Comparison of ENCODE assay signal across 8 mouse cellular contexts in the genomic region with DNA sequence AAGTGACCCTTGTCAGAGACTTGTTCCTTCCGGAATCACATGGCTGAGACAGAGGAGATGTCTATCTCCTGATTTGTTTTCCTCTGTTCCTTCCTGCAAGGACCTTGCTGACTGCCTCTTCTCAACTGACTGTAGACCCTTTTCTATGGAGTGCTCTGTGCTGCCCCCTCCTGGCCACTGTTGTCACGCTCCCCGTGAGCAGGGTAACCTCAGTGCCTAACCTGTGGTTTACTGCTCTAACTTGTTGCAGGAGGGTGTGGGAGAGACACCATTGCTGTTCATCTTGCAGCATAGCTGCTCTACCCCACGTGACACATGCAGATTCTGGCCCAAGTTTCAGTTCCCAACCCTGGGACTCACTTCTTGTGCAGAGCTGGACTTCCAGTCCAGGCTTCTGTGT. TPM values are rescaled to one million over a fixed set of nuclear protein-coding genes. Genes with fewer than 3 reads are reported as not detected.
DNase-seq lines count a peak whose midpoint lies in the region; ATAC-seq and TF ChIP-seq lines count a peak whose summit lies in the region.

No protein-coding gene starts in this region.

- no peak for TF ChIP-seq EP300 in stomach, postnatal 0 days (optimal IDR thresholded peaks at IDR 0.05)

- no peaks in the 10 kb centered on the region for H3K4me1 ChIP-seq in neural tube, embryonic 15.5 days
- H3K4me1 ChIP-seq in limb, embryonic 10.5 days: peaks cover 6% of the 10 kb centered on the region; the same call in 1 of the 2 replicates
- no peaks in the 10 kb centered on the region for H3K4me1 ChIP-seq in stomach, postnatal 0 days (replicated peaks; ENCODE audit: control insufficient read depth, insufficient read depth)

- TF ChIP-seq CTCF in stomach, postnatal 0 days (IDR thresholded peaks at IDR 0.05; ENCODE audit: low read depth): peak; percentile 90

- no peaks in the 10 kb centered on the region for H3K27me3 ChIP-seq in neural tube, embryonic 15.5 days (replicated peaks)
- no peaks in the 10 kb centered on the region for H3K27me3 ChIP-seq in limb, embryonic 10.5 days (ENCODE audit: low read depth, poor library complexity, severe bottlenecking)
- H3K27me3 ChIP-seq in myocyte (ENCODE audit: control insufficient read depth, insufficient read depth, insufficient read length): no peaks in the 10 kb centered on the region
- H3K27me3 ChIP-seq in stomach, postnatal 0 days (ENCODE audit: control insufficient read depth, insufficient read depth, low read length): no peaks in the 10 kb centered on the region

- 0 out of 2 replicates have a peak, but pooled peaks cover 2% of the 10 kb centered on the region for H3K36me3 ChIP-seq in neural tube, embryonic 15.5 days
- H3K36me3 ChIP-seq in limb, embryonic 10.5 days: no peaks in the 10 kb centered on the region
- no peaks in the 10 kb centered on the region for H3K36me3 ChIP-seq in myocyte (ENCODE audit: control insufficient read depth, insufficient read depth)
- H3K36me3 ChIP-seq in stomach, postnatal 0 days (ENCODE audit: control insufficient read depth, insufficient read depth, low read length): no peaks in the 10 kb centered on the region; the same call in 1 of the 2 replicates

- 19% methylated on average over 4 of the region's 4 CpGs for WGBS in neural tube, embryonic 15.5 days
- 15% methylated on average over 4 of the region's 4 CpGs for WGBS in limb, embryonic 10.5 days
- WGBS in stomach, postnatal 0 days: 23% methylated on average over 4 of the region's 4 CpGs

- no peak for TF ChIP-seq POLR2A in myocyte (IDR thresholded peaks at IDR 0.05; ENCODE audit: insufficient read length, low read depth)

- peak; percentile 84 for DNase-seq in neural tube, embryonic 10.5 days (ENCODE audit: extremely low spot score, low spot score)
- DNase-seq in cerebellum, postnatal 36 days: peak; percentile 72 to 75
- peak; percentile 74 to 81 for DNase-seq in gastrocnemius, postnatal 36 days
- peak; percentile 91 for DNase-seq in kidney, adult 18-20 months
- DNase-seq in limb, embryonic 10.5 days (ENCODE audit: low spot score): peak; percentile 88
- peak; percentile 85 for DNase-seq in stomach, postnatal 0 days (ENCODE audit: low spot score)

- no peak overlapping the region for H3ac ChIP-seq in myocyte (ENCODE audit: control insufficient read depth, insufficient read length)

- H3K79me2 ChIP-seq in myocyte (ENCODE audit: control insufficient read depth, insufficient read depth): no peaks in the 10 kb centered on the region

- H3K4me3 ChIP-seq in neural tube, embryonic 15.5 days (replicated peaks): no peak overlapping the region
- no peak overlapping the region for H3K4me3 ChIP-seq in limb, embryonic 10.5 days
- H3K4me3 ChIP-seq in myocyte: no peak overlapping the region
- no peak overlapping the region for H3K4me3 ChIP-seq in stomach, postnatal 0 days (ENCODE audit: low read depth, low read length)

- ATAC-seq in neural tube, embryonic 15.5 days (ENCODE audit: low FRiP score): no peak
- ATAC-seq in stomach, postnatal 0 days (ENCODE audit: low FRiP score, low TSS enrichment): peak; percentile 74

- H3K9ac ChIP-seq in neural tube, embryonic 15.5 days (replicated peaks): no peak overlapping the region
- H3K9ac ChIP-seq in stomach, postnatal 0 days (ENCODE audit: low read length): no peak overlapping the region

- no peaks in the 10 kb centered on the region for H3K9me3 ChIP-seq in neural tube, embryonic 15.5 days (replicated peaks)
- no peaks in the 10 kb centered on the region for H3K9me3 ChIP-seq in limb, embryonic 10.5 days (replicated peaks)
- no peaks in the 10 kb centered on the region for H3K9me3 ChIP-seq in stomach, postnatal 0 days (ENCODE audit: control insufficient read depth, low read length)

- intact Hi-C loops in gastrocnemius, postnatal 36 days (cut with DNase I): loop anchor here (5.0 kb wide), 1 partner anchor 239 kb away; a partner anchor contains a TSS

- H3K27ac ChIP-seq in neural tube, embryonic 15.5 days (replicated peaks): no peak overlapping the region
- H3K27ac ChIP-seq in limb, embryonic 10.5 days: no peak overlapping the region
- H3K27ac ChIP-seq in stomach, postnatal 0 days (replicated peaks): no peak overlapping the region

- no peak overlapping the region for H3K4me2 ChIP-seq in neural tube, embryonic 15.5 days
- no peak overlapping the region for H3K4me2 ChIP-seq in myocyte (ENCODE audit: low read depth)
- no peak overlapping the region for H3K4me2 ChIP-seq in stomach, postnatal 0 days (replicated peaks; ENCODE audit: low read depth)

TF ChIP-seq in myocyte, 11 proteins besides CTCF, POLR2A, EP300 and RAD21:
- TF ChIP-seq REST (IDR thresholded peaks at IDR 0.05; ENCODE audit: insufficient read depth, insufficient read length): no peak
- TF ChIP-seq MAX (IDR thresholded peaks at IDR 0.05; ENCODE audit: low read depth): no peak
- TF ChIP-seq USF1 (IDR thresholded peaks at IDR 0.05; ENCODE audit: low read depth): peak; percentile 18
- TF ChIP-seq SRF (IDR thresholded peaks at IDR 0.05; ENCODE audit: control insufficient read depth, insufficient read length, low read depth): no peak
- no peak for TF ChIP-seq MYOD1 (IDR thresholded peaks at IDR 0.05; ENCODE audit: control insufficient read depth in 1 of 3, insufficient read length in 2 of 3, low read depth in 2 of 3)
- no peak for TF ChIP-seq CEBPB (IDR thresholded peaks at IDR 0.05; ENCODE audit: insufficient read depth, poor library complexity, severe bottlenecking)
- no peak for TF ChIP-seq MYOG (IDR thresholded peaks at IDR 0.05; ENCODE audit: control insufficient read depth in 1 of 3, insufficient read depth in 1 of 3, insufficient read length in 2 of 3, low read depth in 2 of 3)
- no peak for TF ChIP-seq TCF12 (IDR thresholded peaks at IDR 0.05; ENCODE audit: insufficient read depth, poor library complexity, severe bottlenecking)
TF ChIP-seq in myocyte: peak in this region for 1.

RNA-seq across cellular contexts. Expression of a gene that starts 15.6 kb away (rescaled TPM):
- polyA plus RNA-seq in neural tube, embryonic 15.5 days (2015; fragmentation: Nextera tagmentation; extraction: Ambion mirVana): 0.96 and 1.4 TPM in 2 replicates
- 10 to 100 TPM; 30.5 to 39.6 TPM for total RNA-seq in gastrocnemius, postnatal 36 days (2021)
- 0.48 and 0.89 TPM in 2 replicates for polyA plus RNA-seq in limb, embryonic 10.5 days (2016; fragmentation: Nextera tagmentation; extraction: Ambion mirVana)
- 21.0 TPM for polyA plus RNA-seq in myocyte (2012; fragmentation: generic; extraction: Trizol)
- polyA plus RNA-seq in stomach, postnatal 0 days (2015; fragmentation: Nextera tagmentation; extraction: Ambion mirVana): 0.73 and 0.97 TPM in 2 replicates

RNA-seq across cellular contexts. Expression of a gene that starts 38.4 kb away (rescaled TPM):
- polyA plus RNA-seq in neural tube, embryonic 15.5 days (2015; fragmentation: Nextera tagmentation; extraction: Ambion mirVana): 1.1 and 1.9 TPM in 2 replicates
- total RNA-seq in gastrocnemius, postnatal 36 days (2021): not detected
- not detected in 2 replicates for polyA plus RNA-seq in limb, embryonic 10.5 days (2016; fragmentation: Nextera tagmentation; extraction: Ambion mirVana)
- polyA plus RNA-seq in myocyte (2012; fragmentation: generic; extraction: Trizol): 0.35 TPM
- 514 and 560 TPM in 2 replicates for polyA plus RNA-seq in stomach, postnatal 0 days (2015; fragmentation: Nextera tagmentation; extraction: Ambion mirVana)

RNA-seq across cellular contexts. Expression of a gene that starts 43.0 kb away (rescaled TPM):
- polyA plus RNA-seq in neural tube, embryonic 15.5 days (2015; fragmentation: Nextera tagmentation; extraction: Ambion mirVana): 2.5 and 4.5 TPM in 2 replicates
- 1 to 10 TPM; 3.1 to 3.9 TPM for total RNA-seq in gastrocnemius, postnatal 36 days (2021)
- polyA plus RNA-seq in limb, embryonic 10.5 days (2016; fragmentation: Nextera tagmentation; extraction: Ambion mirVana): 4.5 and 8.0 TPM in 2 replicates
- polyA plus RNA-seq in myocyte (2012; fragmentation: generic; extraction: Trizol): 17.0 TPM
- polyA plus RNA-seq in stomach, postnatal 0 days (2015; fragmentation: Nextera tagmentation; extraction: Ambion mirVana): 9.6 and 10.2 TPM in 2 replicates

RNA-seq across cellular contexts. Expression of a gene that starts 57.5 kb away (rescaled TPM):
- 68.1 and 75.8 TPM in 2 replicates for polyA plus RNA-seq in neural tube, embryonic 15.5 days (2015; fragmentation: Nextera tagmentation; extraction: Ambion mirVana)
- 1 to 10 TPM; 3.5 to 4.5 TPM for total RNA-seq in gastrocnemius, postnatal 36 days (2021)
- 41.4 and 47.7 TPM in 2 replicates for polyA plus RNA-seq in limb, embryonic 10.5 days (2016; fragmentation: Nextera tagmentation; extraction: Ambion mirVana)
- 20.6 TPM for polyA plus RNA-seq in myocyte (2012; fragmentation: generic; extraction: Trizol)
- polyA plus RNA-seq in stomach, postnatal 0 days (2015; fragmentation: Nextera tagmentation; extraction: Ambion mirVana): 23.4 and 24.3 TPM in 2 replicates

RNA-seq across cellular contexts. Expression of a gene that starts 59.3 kb away (rescaled TPM):
- polyA plus RNA-seq in neural tube, embryonic 15.5 days (2015; fragmentation: Nextera tagmentation; extraction: Ambion mirVana): 194 and 214 TPM in 2 replicates
- 10 to 100 TPM; 61.1 to 64.3 TPM for total RNA-seq in gastrocnemius, postnatal 36 days (2021)
- polyA plus RNA-seq in limb, embryonic 10.5 days (2016; fragmentation: Nextera tagmentation; extraction: Ambion mirVana): 309 and 316 TPM in 2 replicates
- polyA plus RNA-seq in myocyte (2012; fragmentation: generic; extraction: Trizol): 229 TPM
- 165 and 184 TPM in 2 replicates for polyA plus RNA-seq in stomach, postnatal 0 days (2015; fragmentation: Nextera tagmentation; extraction: Ambion mirVana)

Comparison
In these comparisons a context has a peak if more than half of its experiments do, and no peak if none do; other contexts are left out.
1. RNA of a gene that starts 38.4 kb away (polyA plus RNA-seq): 514 to 560 TPM in stomach, postnatal 0 days; 1.1 to 1.9 TPM in neural tube, embryonic 15.5 days, 0.35 TPM in myocyte (single experiment) and not detected in limb, embryonic 10.5 days; every median in the first group is over 100 times any median in the second.
2. Peak in every context shown above with its lines, with median percentiles within 50 percentile points of each other: DNase-seq.